Mouse (Mus musculus): ENCODE measurements around the gene 4930415O20Rik.

- TF ChIP-seq CTCF (IDR thresholded peaks at IDR 0.05; ENCODE audit: control insufficient read depth, insufficient read depth, insufficient read length) (no peak), CEBPB (IDR thresholded peaks at IDR 0.05; ENCODE audit: low read depth) (no peak), USF1 (IDR thresholded peaks at IDR 0.05; ENCODE audit: low read depth) (no peak), MYOG (IDR thresholded peaks at IDR 0.05; ENCODE audit: control insufficient read depth, extremely low read depth, insufficient read length) (no peak), MAX (IDR thresholded peaks at IDR 0.05) (peak; percentile 75), FOSL1 (IDR thresholded peaks at IDR 0.05; ENCODE audit: insufficient read depth, low read length, poor library complexity, severe bottlenecking) (no peak)
These were observed 36.8 kb upstream of the 4930415O20Rik start, which contains the start of gene Kansl2 for GRCm38 (mm10) chr15:98533881-98534627.

Data from C2C12 (cell line).